Mouse (Mus musculus): ENCODE data around the gene Mon2. TPM values are rescaled to one million over a fixed set of nuclear protein-coding genes. Genes with fewer than 3 reads are reported as not detected.

Mon2 gene
- total RNA-seq, 1 experiment from 2014 or later, result 63.2 TPM

GRCm38 (mm10) chr10:122942771-122943170 is 133.5 kb downstream of the Mon2 start:
- no peak for ATAC-seq (replicated peaks; ENCODE audit: insufficient number of reproducible peaks, low FRiP score, low TSS enrichment, poor library complexity, severe bottlenecking)

Other genes starting within 250 kb of the Mon2 start
- 201 to 235 TPM (median 234 TPM) in 3 replicates for gene Usp15, start 120.5 kb upstream of the Mon2 start, total RNA-seq (2017)
- gene Fam19a2, start 187.5 kb upstream of the Mon2 start, total RNA-seq (2017), result not detected in 3 replicates

Data from monocyte, adult 5-6 weeks (primary cell).